Mouse (Mus musculus) activated CD4-positive, CD25-positive, alpha-beta regulatory T cell, adult 4 months (primary cell): Measurements from ENCODE around the gene Gpr152. TPM values are rescaled to one million over a fixed set of nuclear protein-coding genes. Genes with fewer than 3 reads are reported as not detected.

Source experiments
- ATAC-seq: one replicate; pipeline ENCODE4 v1.8.0; 2017
- polyA plus RNA-seq, 2 experiments: library from polyadenylated mRNA; unstranded; fragments of 100-300 nt; shearing (Covaris generic); gene quantifications; one replicate each; pipeline ENCODE4 v1.2.1; 2017

Gpr152 gene
- polyA plus RNA-seq, 2 experiments from 2014 or later: not detected

GRCm38 (mm10) chr19:4131075-4131474, 8.5 kb upstream of the Gpr152 start:
- ATAC-seq: no peak

GRCm38 (mm10) chr19:4131768-4132167, 7.8 kb upstream of the Gpr152 start:
- no peak for ATAC-seq

GRCm38 (mm10) chr19:4134354-4134753, 5.2 kb upstream of the Gpr152 start:
- ATAC-seq: no peak

GRCm38 (mm10) chr19:4135229-4135962, 4.2 kb upstream of the Gpr152 start:
- ATAC-seq: peak; percentile 77

GRCm38 (mm10) chr19:4135963-4136345, 3.6 kb upstream of the Gpr152 start:
- ATAC-seq: peak; percentile 75

GRCm38 (mm10) chr19:4136463-4136862, 3.1 kb upstream of the Gpr152 start:
- no peak for ATAC-seq

- ATAC-seq: no peak
These were observed 1.7 kb upstream of the Gpr152 start for GRCm38 (mm10) chr19:4137913-4138312.

GRCm38 (mm10) chr19:4140147-4140546, 560 bp downstream of the Gpr152 start:
- ATAC-seq: no peak

- no peak for ATAC-seq
These were observed 3.0 kb downstream of the Gpr152 start for GRCm38 (mm10) chr19:4142416-4143173.

- ATAC-seq: no peak
These were observed 4.2 kb downstream of the Gpr152 start, which contains the start of gene Cabp4 for GRCm38 (mm10) chr19:4143759-4144268. TSS of gene Cabp4 (minus strand) at chr19:4144033.

GRCm38 (mm10) chr19:4144550-4145498, 5.2 kb downstream of the Gpr152 start:
- ATAC-seq: no peak

- ATAC-seq: no peak
These were observed 6.3 kb downstream of the Gpr152 start for GRCm38 (mm10) chr19:4145936-4146335.

- no peak for ATAC-seq
These were observed 6.9 kb downstream of the Gpr152 start for GRCm38 (mm10) chr19:4146366-4147021.

GRCm38 (mm10) chr19:4147022-4147405, 7.4 kb downstream of the Gpr152 start:
- no peak for ATAC-seq

GRCm38 (mm10) chr19:4147782-4148490, 8.3 kb downstream of the Gpr152 start:
- peak; percentile 13 for ATAC-seq

GRCm38 (mm10) chr19:4148491-4148806, 8.9 kb downstream of the Gpr152 start, which contains the start of gene Coro1b:
TSS of gene Coro1b (plus strand) at chr19:4148619.
- peak; percentile 98 for ATAC-seq

GRCm38 (mm10) chr19:4148819-4149218, 9.2 kb downstream of the Gpr152 start:
- ATAC-seq: no peak

- no peak for ATAC-seq
These were observed 9.7 kb downstream of the Gpr152 start for GRCm38 (mm10) chr19:4149283-4149682.

- no peak for ATAC-seq
These were observed 10.3 kb downstream of the Gpr152 start for GRCm38 (mm10) chr19:4149764-4150461.

- no peak for ATAC-seq
These were observed 11.2 kb downstream of the Gpr152 start for GRCm38 (mm10) chr19:4150567-4151487.
